Mouse (Mus musculus): ENCODE data around the gene Sema5a. TPM values are rescaled to one million over a fixed set of nuclear protein-coding genes. Genes with fewer than 3 reads are reported as not detected.

Sema5a gene
- polyA plus RNA-seq, 1 experiment from 2014 or later: 12.0 TPM

- Histone ChIP-seq H3K9me3 (ENCODE audit: control insufficient read depth, low read length) (no peaks in the 10 kb centered on the region), H3K4me1 (replicated peaks; ENCODE audit: control insufficient read depth, insufficient read depth, low read length) (peaks cover 6% of the 10 kb centered on the region), H3K4me2 (replicated peaks) (no peak overlapping the region), H3K4me3 (replicated peaks; ENCODE audit: low read length) (no peak overlapping the region), H3K9ac (no peak overlapping the region), H3K36me3 (replicated peaks; ENCODE audit: control insufficient read depth, insufficient read depth) (no peaks in the 10 kb centered on the region), H3K27ac (no peak overlapping the region), H3K27me3 (ENCODE audit: control insufficient read depth, insufficient read depth, low read length) (no peaks in the 10 kb centered on the region)
- ATAC-seq (ENCODE audit: low FRiP score) (no peak), DNase-seq (ENCODE audit: low spot score) (no peak)
- 39% methylated on average over 5 of the region's 5 CpGs for WGBS
Observed at GRCm38 (mm10) chr15:32260942-32261341, 16.3 kb downstream of the Sema5a start.

GRCm38 (mm10) chr15:32263651-32264050 is 19.0 kb downstream of the Sema5a start:
- no peak overlapping the region for H3K27ac ChIP-seq
- no peaks in the 10 kb centered on the region for H3K36me3 ChIP-seq (replicated peaks; ENCODE audit: control insufficient read depth, insufficient read depth)
- no peak overlapping the region for H3K4me3 ChIP-seq (replicated peaks; ENCODE audit: low read length)
- no peak overlapping the region for H3K4me2 ChIP-seq (replicated peaks)
- WGBS: 51% methylated on average over 3 of the region's 3 CpGs
- no peak overlapping the region for H3K9ac ChIP-seq
- H3K27me3 ChIP-seq (ENCODE audit: control insufficient read depth, insufficient read depth, low read length): no peaks in the 10 kb centered on the region
- no peak for DNase-seq (ENCODE audit: low spot score)
- no peak for ATAC-seq (ENCODE audit: low FRiP score)
- peaks cover 6% of the 10 kb centered on the region for H3K4me1 ChIP-seq (replicated peaks; ENCODE audit: control insufficient read depth, insufficient read depth, low read length)
- no peaks in the 10 kb centered on the region for H3K9me3 ChIP-seq (ENCODE audit: control insufficient read depth, low read length)

GRCm38 (mm10) chr15:32264822-32265377 is 20.3 kb downstream of the Sema5a start:
- ATAC-seq (ENCODE audit: low FRiP score) (no peak), DNase-seq (ENCODE audit: low spot score) (no peak)
- Histone ChIP-seq H3K9me3 (ENCODE audit: control insufficient read depth, low read length) (no peaks in the 10 kb centered on the region), H3K27me3 (ENCODE audit: control insufficient read depth, insufficient read depth, low read length) (0 out of 2 replicates have a peak, but pooled peaks cover 1% of the 10 kb centered on the region), H3K36me3 (replicated peaks; ENCODE audit: control insufficient read depth, insufficient read depth) (no peaks in the 10 kb centered on the region), H3K4me1 (replicated peaks; ENCODE audit: control insufficient read depth, insufficient read depth, low read length) (peaks cover 6% of the 10 kb centered on the region), H3K9ac (no peak overlapping the region), H3K4me2 (replicated peaks) (no peak overlapping the region), H3K27ac (no peak overlapping the region), H3K4me3 (replicated peaks; ENCODE audit: low read length) (no peak overlapping the region)
- WGBS: 87% methylated on average over 7 of the region's 7 CpGs

GRCm38 (mm10) chr15:32265378-32265934 is 20.8 kb downstream of the Sema5a start:
- ATAC-seq (ENCODE audit: low FRiP score) (peak; percentile 46; the same call in 1 of the 2 replicates), DNase-seq (ENCODE audit: low spot score) (no peak)
- Histone ChIP-seq H3K4me1 (replicated peaks; ENCODE audit: control insufficient read depth, insufficient read depth, low read length) (peaks cover 6% of the 10 kb centered on the region), H3K27ac (no peak overlapping the region), H3K9ac (no peak overlapping the region), H3K4me2 (replicated peaks) (no peak overlapping the region), H3K27me3 (ENCODE audit: control insufficient read depth, insufficient read depth, low read length) (0 out of 2 replicates have a peak, but pooled peaks cover 4% of the 10 kb centered on the region), H3K4me3 (replicated peaks; ENCODE audit: low read length) (no peak overlapping the region), H3K9me3 (ENCODE audit: control insufficient read depth, low read length) (no peaks in the 10 kb centered on the region), H3K36me3 (replicated peaks; ENCODE audit: control insufficient read depth, insufficient read depth) (no peaks in the 10 kb centered on the region)
- 59% methylated on average over 9 of the region's 9 CpGs for WGBS

GRCm38 (mm10) chr15:32266122-32266820 is 21.7 kb downstream of the Sema5a start:
- no peaks in the 10 kb centered on the region; the same call in 1 of the 2 replicates for H3K4me1 ChIP-seq (replicated peaks; ENCODE audit: control insufficient read depth, insufficient read depth, low read length)
- no peaks in the 10 kb centered on the region for H3K36me3 ChIP-seq (replicated peaks; ENCODE audit: control insufficient read depth, insufficient read depth)
- H3K9me3 ChIP-seq (ENCODE audit: control insufficient read depth, low read length): no peaks in the 10 kb centered on the region
- WGBS: 86% methylated on average over 15 of the region's 15 CpGs
- H3K4me2 ChIP-seq (replicated peaks): no peak overlapping the region
- H3K27ac ChIP-seq: no peak overlapping the region
- no peak overlapping the region for H3K9ac ChIP-seq
- DNase-seq (ENCODE audit: low spot score) (no peak), ATAC-seq (ENCODE audit: low FRiP score) (no peak)
- H3K27me3 ChIP-seq (ENCODE audit: control insufficient read depth, insufficient read depth, low read length): 0 out of 2 replicates have a peak, but pooled peaks cover 4% of the 10 kb centered on the region
- no peak overlapping the region for H3K4me3 ChIP-seq (replicated peaks; ENCODE audit: low read length)

GRCm38 (mm10) chr15:32270106-32270505 is 25.5 kb downstream of the Sema5a start:
- no peaks in the 10 kb centered on the region for H3K9me3 ChIP-seq (ENCODE audit: control insufficient read depth, low read length)
- H3K27me3 ChIP-seq (ENCODE audit: control insufficient read depth, insufficient read depth, low read length): 0 out of 2 replicates have a peak, but pooled peaks cover 4% of the 10 kb centered on the region
- no peaks in the 10 kb centered on the region; the same call in 1 of the 2 replicates for H3K4me1 ChIP-seq (replicated peaks; ENCODE audit: control insufficient read depth, insufficient read depth, low read length)
- ATAC-seq (ENCODE audit: low FRiP score) (no peak), DNase-seq (ENCODE audit: low spot score) (no peak)
- H3K27ac ChIP-seq: no peak overlapping the region
- H3K4me2 ChIP-seq (replicated peaks): no peak overlapping the region
- no peaks in the 10 kb centered on the region for H3K36me3 ChIP-seq (replicated peaks; ENCODE audit: control insufficient read depth, insufficient read depth)
- no peak overlapping the region for H3K4me3 ChIP-seq (replicated peaks; ENCODE audit: low read length)
- no peak overlapping the region for H3K9ac ChIP-seq
- 64% methylated on average over 2 of the region's 2 CpGs for WGBS

GRCm38 (mm10) chr15:32273925-32274324 is 29.3 kb downstream of the Sema5a start:
- H3K4me3 ChIP-seq (replicated peaks; ENCODE audit: low read length): no peak overlapping the region
- ATAC-seq (ENCODE audit: low FRiP score) (no peak), DNase-seq (ENCODE audit: low spot score) (no peak)
- no peak overlapping the region for H3K27ac ChIP-seq
- H3K4me1 ChIP-seq (replicated peaks; ENCODE audit: control insufficient read depth, insufficient read depth, low read length): peaks cover 3% of the 10 kb centered on the region; the same call in 1 of the 2 replicates
- no peak overlapping the region for H3K4me2 ChIP-seq (replicated peaks)
- WGBS: 85% methylated on average over 6 of the region's 6 CpGs
- no peak overlapping the region for H3K9ac ChIP-seq
- no peaks in the 10 kb centered on the region for H3K36me3 ChIP-seq (replicated peaks; ENCODE audit: control insufficient read depth, insufficient read depth)
- H3K27me3 ChIP-seq (ENCODE audit: control insufficient read depth, insufficient read depth, low read length): 0 out of 2 replicates have a peak, but pooled peaks cover 4% of the 10 kb centered on the region
- H3K9me3 ChIP-seq (ENCODE audit: control insufficient read depth, low read length): no peaks in the 10 kb centered on the region

- Histone ChIP-seq H3K9me3 (ENCODE audit: control insufficient read depth, low read length) (no peaks in the 10 kb centered on the region), H3K4me1 (replicated peaks; ENCODE audit: control insufficient read depth, insufficient read depth, low read length) (peaks cover 3% of the 10 kb centered on the region; the same call in 1 of the 2 replicates), H3K9ac (no peak overlapping the region), H3K27ac (no peak overlapping the region), H3K36me3 (replicated peaks; ENCODE audit: control insufficient read depth, insufficient read depth) (no peaks in the 10 kb centered on the region), H3K4me2 (replicated peaks) (no peak overlapping the region), H3K4me3 (replicated peaks; ENCODE audit: low read length) (no peak overlapping the region), H3K27me3 (ENCODE audit: control insufficient read depth, insufficient read depth, low read length) (0 out of 2 replicates have a peak, but pooled peaks cover under 1% of the 10 kb centered on the region)
- WGBS: 85% methylated on average over 5 of the region's 5 CpGs
- no peak for ATAC-seq (ENCODE audit: low FRiP score)
- DNase-seq (ENCODE audit: low spot score): no peak
Observed at GRCm38 (mm10) chr15:32275020-32275419, 30.4 kb downstream of the Sema5a start.

- DNase-seq (ENCODE audit: low spot score) (no peak), ATAC-seq (ENCODE audit: low FRiP score) (no peak)
- no peak overlapping the region for H3K27ac ChIP-seq
- no peaks in the 10 kb centered on the region for H3K9me3 ChIP-seq (ENCODE audit: control insufficient read depth, low read length)
- H3K27me3 ChIP-seq (ENCODE audit: control insufficient read depth, insufficient read depth, low read length): no peaks in the 10 kb centered on the region
- no peak overlapping the region for H3K4me3 ChIP-seq (replicated peaks; ENCODE audit: low read length)
- no peak overlapping the region for H3K9ac ChIP-seq
- H3K36me3 ChIP-seq (replicated peaks; ENCODE audit: control insufficient read depth, insufficient read depth): no peaks in the 10 kb centered on the region
- no peak overlapping the region for H3K4me2 ChIP-seq (replicated peaks)
- H3K4me1 ChIP-seq (replicated peaks; ENCODE audit: control insufficient read depth, insufficient read depth, low read length): peaks cover 3% of the 10 kb centered on the region; the same call in 1 of the 2 replicates
- 25% methylated on average over 2 of the region's 2 CpGs for WGBS
Observed at GRCm38 (mm10) chr15:32278600-32278999, 34.0 kb downstream of the Sema5a start.

Measured in hindbrain, embryonic 14.5 days (tissue).